In the genomic region with DNA sequence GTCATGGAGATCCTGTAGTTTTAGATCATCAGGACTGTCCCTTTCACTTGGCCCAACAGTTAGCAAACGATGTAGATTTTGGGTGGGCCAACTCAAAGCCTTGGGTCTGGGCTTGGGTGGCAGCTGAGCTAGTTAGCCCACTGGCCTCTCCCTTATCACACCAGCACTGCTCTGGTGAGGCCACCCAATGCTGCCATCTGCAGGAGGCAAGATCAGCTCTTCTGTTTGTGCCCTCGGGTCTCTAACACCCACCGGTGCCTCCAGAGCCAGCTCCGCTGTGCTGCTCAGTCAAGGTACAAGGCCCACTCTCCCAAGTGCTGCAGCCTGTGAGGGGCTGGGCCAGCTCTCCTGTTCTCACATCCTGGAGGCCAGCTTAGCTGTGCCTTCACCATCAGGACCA, we compare ENCODE assay signal across 16 mouse cellular contexts. TPM values are rescaled to one million over a fixed set of nuclear protein-coding genes. Genes with fewer than 3 reads are reported as not detected.
DNase-seq lines count a peak whose midpoint lies in the region; ATAC-seq and TF ChIP-seq lines count a peak whose summit lies in the region.
"Had no signal": no experiment of that assay in that cellular context is flagged by ENCODE, and none has a peak within 500 bp of the region (broad histone marks: within the 10 kb centered on the region; RNA-seq: fewer than 3 reads in every experiment).

No protein-coding gene starts in this region.

- H3K4me3 ChIP-seq in intestine, postnatal 0 days (ENCODE audit: low read depth, low read length): no peak overlapping the region
- H3K4me3 ChIP-seq in intestine, embryonic 15.5 days (replicated peaks): no peak overlapping the region
- H3K4me3 ChIP-seq: heart, embryonic 10.5 days; neural tube, embryonic 13.5 days had no signal

- WGBS in intestine, postnatal 0 days: 77% methylated on average over 4 of the region's 4 CpGs
- WGBS in intestine, embryonic 15.5 days: 82% methylated on average over 4 of the region's 4 CpGs

- no peak for ATAC-seq in intestine, postnatal 0 days
- ATAC-seq in intestine, embryonic 15.5 days: no peak
- peak; percentile 49; the same call in 1 of the 2 replicates for ATAC-seq in erythroid progenitor cell, adult 5-6 weeks (replicated peaks; ENCODE audit: low FRiP score, poor library complexity, severe bottlenecking)
- ATAC-seq: forebrain, embryonic 14.5 days; hindbrain, embryonic 16.5 days had no signal

- peak; percentile 64 to 65 for DNase-seq in B cell, adult 2 months
- peak; percentile 19 to 54 for DNase-seq in spleen, postnatal 14 days (ENCODE audit: low spot score in 2 of 2)
- no peak for DNase-seq in urinary bladder, postnatal 10 days (ENCODE audit: low spot score)
- DNase-seq in cerebellum, postnatal 4 days (ENCODE audit: low spot score in 2 of 2): no peak
- no peak for DNase-seq in kidney, adult 8-10 months
- DNase-seq: cerebellum, postnatal 14 days had no signal

- H3K9ac ChIP-seq in intestine, postnatal 0 days (ENCODE audit: low read depth, low read length): no peak overlapping the region
- no peak overlapping the region for H3K9ac ChIP-seq in intestine, embryonic 15.5 days
- H3K9ac ChIP-seq: neural tube, embryonic 13.5 days had no signal

- no peaks in the 10 kb centered on the region for H3K36me3 ChIP-seq in intestine, postnatal 0 days (ENCODE audit: control insufficient read depth, insufficient read depth)
- no peaks in the 10 kb centered on the region for H3K36me3 ChIP-seq in intestine, embryonic 15.5 days
- H3K36me3 ChIP-seq: heart, embryonic 10.5 days; neural tube, embryonic 13.5 days had no signal

- H3K9me3 ChIP-seq in intestine, postnatal 0 days (ENCODE audit: control insufficient read depth): no peaks in the 10 kb centered on the region
- no peaks in the 10 kb centered on the region for H3K9me3 ChIP-seq in intestine, embryonic 15.5 days
- H3K9me3 ChIP-seq: heart, embryonic 10.5 days; neural tube, embryonic 13.5 days had no signal

- H3K27me3 ChIP-seq in intestine, postnatal 0 days (replicated peaks; ENCODE audit: control insufficient read depth, insufficient read depth, low read length): no peaks in the 10 kb centered on the region
- H3K27me3 ChIP-seq in intestine, embryonic 15.5 days (replicated peaks): no peaks in the 10 kb centered on the region
- H3K27me3 ChIP-seq: neural tube, embryonic 13.5 days had no signal

- TF ChIP-seq CTCF in intestine, postnatal 0 days (IDR thresholded peaks at IDR 0.05; ENCODE audit: low read depth): peak; percentile 47

- no peaks in the 10 kb centered on the region for H3K4me1 ChIP-seq in intestine, postnatal 0 days (replicated peaks; ENCODE audit: control insufficient read depth, insufficient read depth, low read length)
- no peaks in the 10 kb centered on the region for H3K4me1 ChIP-seq in intestine, embryonic 15.5 days (replicated peaks)
- H3K4me1 ChIP-seq: heart, embryonic 10.5 days had no signal

- H3K4me2 ChIP-seq in intestine, postnatal 0 days (replicated peaks; ENCODE audit: low read depth): no peak overlapping the region
- H3K4me2 ChIP-seq in intestine, embryonic 15.5 days (replicated peaks): no peak overlapping the region
- H3K4me2 ChIP-seq: neural tube, embryonic 13.5 days had no signal

- no peak overlapping the region for H3K27ac ChIP-seq in intestine, postnatal 0 days (ENCODE audit: low read depth, low read length)
- no peak overlapping the region for H3K27ac ChIP-seq in intestine, embryonic 15.5 days
- H3K27ac ChIP-seq: heart, embryonic 10.5 days; macrophage; neural tube, embryonic 13.5 days had no signal

RNA-seq across cellular contexts. Expression of a gene that starts 5.2 kb away (rescaled TPM):
- polyA plus RNA-seq in intestine, postnatal 0 days (2015; fragmentation: Nextera tagmentation; extraction: Ambion mirVana): 37.1 and 39.9 TPM in 2 replicates
- 43.4 and 43.5 TPM in 2 replicates for polyA plus RNA-seq in intestine, embryonic 15.5 days (2015; fragmentation: Nextera tagmentation; extraction: Ambion mirVana)
- total RNA-seq in erythroid progenitor cell, adult 5-6 weeks (2015; ENCODE audit: low replicate concordance): 100 and 107 TPM in 2 replicates
- total RNA-seq in erythroid progenitor cell, adult 5-6 weeks (2017; ENCODE audit: low replicate concordance): 35.4 and 47.7 TPM in 2 replicates

RNA-seq across cellular contexts. Expression of a gene that starts 49.3 kb away (rescaled TPM):
- not detected in 2 replicates for polyA plus RNA-seq in intestine, postnatal 0 days (2015; fragmentation: Nextera tagmentation; extraction: Ambion mirVana)
- polyA plus RNA-seq in intestine, embryonic 15.5 days (2015; fragmentation: Nextera tagmentation; extraction: Ambion mirVana): not detected in 2 replicates
- not detected in 2 replicates for total RNA-seq in erythroid progenitor cell, adult 5-6 weeks (2015; ENCODE audit: low replicate concordance)
- total RNA-seq in erythroid progenitor cell, adult 5-6 weeks (2017; ENCODE audit: low replicate concordance): not detected in 2 replicates
- total RNA-seq: adrenal gland, adult 18-20 months; layer of hippocampus, postnatal 25 days had no signal
- polyA plus RNA-seq: forebrain, embryonic 14.5 days; heart, embryonic 10.5 days; hindbrain, embryonic 16.5 days; macrophage; neural tube, embryonic 13.5 days had no signal

RNA-seq across cellular contexts. Expression of a gene that starts 51.2 kb away (rescaled TPM):
- 18.1 and 19.0 TPM in 2 replicates for polyA plus RNA-seq in intestine, postnatal 0 days (2015; fragmentation: Nextera tagmentation; extraction: Ambion mirVana)
- polyA plus RNA-seq in intestine, embryonic 15.5 days (2015; fragmentation: Nextera tagmentation; extraction: Ambion mirVana): 8.6 and 9.0 TPM in 2 replicates
- total RNA-seq in erythroid progenitor cell, adult 5-6 weeks (2015; ENCODE audit: low replicate concordance): 5.0 and 15.5 TPM in 2 replicates
- total RNA-seq in erythroid progenitor cell, adult 5-6 weeks (2017; ENCODE audit: low replicate concordance): 1.5 TPM in 1 of 2 replicates, not detected in the other

RNA-seq across cellular contexts. Expression of a gene that starts 55.0 kb away (rescaled TPM):
- 61.3 and 65.1 TPM in 2 replicates for polyA plus RNA-seq in intestine, postnatal 0 days (2015; fragmentation: Nextera tagmentation; extraction: Ambion mirVana)
- polyA plus RNA-seq in intestine, embryonic 15.5 days (2015; fragmentation: Nextera tagmentation; extraction: Ambion mirVana): 39.3 and 41.8 TPM in 2 replicates
- total RNA-seq in erythroid progenitor cell, adult 5-6 weeks (2015; ENCODE audit: low replicate concordance): 10.8 and 10.9 TPM in 2 replicates
- total RNA-seq in erythroid progenitor cell, adult 5-6 weeks (2017; ENCODE audit: low replicate concordance): 18.4 and 22.8 TPM in 2 replicates

Comparison
In these comparisons a context has a peak if more than half of its experiments do, and no peak if none do; other contexts are left out.
1. DNase-seq: peak in B cell, adult 2 months (2 of 2) and spleen, postnatal 14 days (2 of 2); none in urinary bladder, postnatal 10 days (single experiment), cerebellum, postnatal 4 days (0 of 2) and kidney, adult 8-10 months (0 of 2).